ENCODE assay signal across 22 mouse cellular contexts in the genomic region with DNA sequence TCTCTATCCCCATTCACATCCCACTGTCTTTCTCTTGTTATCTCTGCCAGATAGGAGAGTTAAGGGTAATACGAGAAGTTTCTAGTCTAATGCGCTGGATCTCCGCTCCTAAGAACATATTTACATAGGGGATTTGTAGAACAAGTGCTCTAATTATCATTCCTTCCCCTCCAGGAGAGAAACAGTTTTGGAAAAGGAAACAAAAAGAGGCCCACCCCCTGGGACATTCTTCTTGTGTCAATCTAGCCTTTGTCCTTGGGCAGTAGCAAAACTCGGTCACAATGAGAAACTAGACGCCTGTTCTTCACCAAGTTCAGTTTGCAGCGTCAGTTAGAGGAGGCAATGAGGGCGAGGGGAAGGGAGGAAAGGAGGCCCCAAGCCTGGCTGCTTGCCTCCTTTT. TPM values are rescaled to one million over a fixed set of nuclear protein-coding genes. Genes with fewer than 3 reads are reported as not detected.
DNase-seq lines count a peak whose midpoint lies in the region; ATAC-seq and TF ChIP-seq lines count a peak whose summit lies in the region.
"Had no signal": no experiment of that assay in that cellular context is flagged by ENCODE, and none has a peak within 500 bp of the region (broad histone marks: within the 10 kb centered on the region; RNA-seq: fewer than 3 reads in every experiment).

No protein-coding gene starts in this region.

- peak; percentile 30 for DNase-seq in embryo, embryonic 10 days (ENCODE audit: low spot score)
- DNase-seq in embryo, embryonic 9.5 days (ENCODE audit: extremely low spot score), result no peak
- no peak for DNase-seq in lung, postnatal 14 days
- DNase-seq in ES-CJ7 (ENCODE audit: low read depth, low spot score), result peak; percentile 77
- DNase-seq in brain, embryonic 14.5 days (ENCODE audit: low read depth), result peak; percentile 42
- no peak for DNase-seq in thymus, postnatal 36 days
- no peak for DNase-seq in layer of hippocampus, adult 9-10 months (ENCODE audit: low spot score)
- DNase-seq: adrenal gland, postnatal 25 days; B cell, adult 2 months; cerebellum, adult 2 months; cerebellum, postnatal 10 days; gastrocnemius, postnatal 25 days; heart, postnatal 4 days had no signal

- no peak for ATAC-seq in lung, embryonic 15.5 days (ENCODE audit: borderline replicate concordance, extremely low read depth, low FRiP score, low TSS enrichment)
- ATAC-seq: activated CD4-positive, CD25-positive, alpha-beta regulatory T cell, adult 4 months; CD4-positive, CD25-positive, alpha-beta regulatory T cell, adult 4 months; forebrain, embryonic 16.5 days; hindbrain, embryonic 16.5 days; inflammation-experienced regulatory T-cells, adult 6 months; intestine, postnatal 0 days had no signal

- no peak overlapping the region for H3K9ac ChIP-seq in lung, embryonic 15.5 days
- H3K9ac ChIP-seq: heart, embryonic 13.5 days; hindbrain, embryonic 12.5 days had no signal

- no peak overlapping the region for H3K4me2 ChIP-seq in lung, embryonic 15.5 days
- H3K4me2 ChIP-seq: heart, embryonic 13.5 days; hindbrain, embryonic 12.5 days had no signal

- no peak for TF ChIP-seq POLR2A in brain, embryonic 14.5 days (IDR thresholded peaks at IDR 0.05; ENCODE audit: borderline replicate concordance, extremely low read depth, insufficient read depth, insufficient read length, poor library complexity, severe bottlenecking)

- H3K4me3 ChIP-seq in lung, embryonic 15.5 days, result no peak overlapping the region
- H3K4me3 ChIP-seq: heart, embryonic 13.5 days; hindbrain, embryonic 12.5 days had no signal

- WGBS in lung, embryonic 15.5 days, result 58% methylated on average over 7 of the region's 7 CpGs

- no peaks in the 10 kb centered on the region for H3K9me3 ChIP-seq in lung, embryonic 15.5 days
- H3K9me3 ChIP-seq: heart, embryonic 13.5 days; hindbrain, embryonic 12.5 days had no signal

- H3K27me3 ChIP-seq in lung, embryonic 15.5 days, result no peaks in the 10 kb centered on the region

- no peak for TF ChIP-seq CTCF in brain, embryonic 14.5 days (IDR thresholded peaks at IDR 0.05; ENCODE audit: borderline replicate concordance, extremely low read depth, insufficient read depth, insufficient read length)

- no peaks in the 10 kb centered on the region for H3K36me3 ChIP-seq in lung, embryonic 15.5 days
- H3K36me3 ChIP-seq: heart, embryonic 13.5 days; hindbrain, embryonic 12.5 days had no signal

- H3K4me1 ChIP-seq in lung, embryonic 15.5 days, result peaks cover 42% of the 10 kb centered on the region

- peak overlapping the region; percentile 39 for H3K27ac ChIP-seq in lung, embryonic 15.5 days
- H3K27ac ChIP-seq: heart, embryonic 13.5 days; hindbrain, embryonic 12.5 days had no signal

RNA-seq across cellular contexts. Expression of a gene that starts 2.7 kb away (rescaled TPM):
- polyA plus RNA-seq in lung, embryonic 15.5 days (2015; fragmentation: Nextera tagmentation; extraction: Ambion mirVana), result 167 TPM in 2 replicates
- 19.1 and 20.6 TPM in 2 replicates for polyA plus RNA-seq in brain, embryonic 14.5 days (2012; rRNA removed)

Comparison
In these comparisons a context has a peak if more than half of its experiments do, and no peak if none do; other contexts are left out.
1. DNase-seq: peak in embryo, embryonic 10 days (single experiment), ES-CJ7 (single experiment) and brain, embryonic 14.5 days (single experiment); none in embryo, embryonic 9.5 days (single experiment), lung, postnatal 14 days (single experiment), thymus, postnatal 36 days (0 of 2) and layer of hippocampus, adult 9-10 months (single experiment).